Mouse (Mus musculus): ENCODE measurements at regions not wholly inside any gene's neighbourhood (a gene's known extent, or its start where the extent isn't known, plus 50 kb on each side); places are given as distances from the start of the nearest gene placed in this dataset.

DNA sequence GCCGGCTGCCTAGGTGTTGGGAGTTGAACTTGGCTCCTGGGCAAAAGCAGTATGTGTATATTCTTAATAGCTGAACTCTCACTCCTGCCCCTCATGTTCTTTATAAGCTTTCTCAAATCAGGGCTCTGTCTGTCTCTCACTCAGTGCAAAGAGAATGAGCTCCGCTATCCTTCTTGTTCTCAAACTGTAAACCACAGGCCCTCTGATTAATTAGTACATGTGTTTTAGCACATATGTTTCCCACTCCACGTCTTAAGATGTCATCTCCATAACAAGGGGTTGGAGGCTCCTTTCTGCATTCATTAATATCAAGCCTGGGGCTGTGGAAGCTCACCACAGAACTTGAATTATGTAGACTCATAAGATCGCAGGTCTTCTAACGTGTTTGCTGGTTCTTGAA, 104.7 kb downstream of the Nsun3 start:
- TF ChIP-seq CTCF (IDR thresholded peaks at IDR 0.05; ENCODE audit: low read depth), result no peak
- TF ChIP-seq EP300 (optimal IDR thresholded peaks at IDR 0.05), result no peak
